Mouse (Mus musculus): ENCODE data around the gene Nox4. TPM values are rescaled to one million over a fixed set of nuclear protein-coding genes. Genes with fewer than 3 reads are reported as not detected.
"Not testable (repeated sequence)": the region's sequence is repeated elsewhere in the genome, so short reads cannot be mapped to it uniquely, and the experiment has no call there.

Nox4 gene
- polyA plus RNA-seq, 1 experiment from 2014 or later = 4.1 TPM

GRCm38 (mm10) chr7:87411373-87411772, 165.5 kb downstream of the Nox4 start:
- not testable (repeated sequence) for H3K9ac ChIP-seq (ENCODE audit: low read depth, low read length); H3K36me3 ChIP-seq (ENCODE audit: control insufficient read depth, insufficient read depth, low read length); ATAC-seq (replicated peaks; ENCODE audit: insufficient number of reproducible peaks, low FRiP score, low TSS enrichment); H3K4me3 ChIP-seq (ENCODE audit: low read depth, low read length); H3K9me3 ChIP-seq (replicated peaks; ENCODE audit: control insufficient read depth, low read length); H3K27ac ChIP-seq (ENCODE audit: low read depth, low read length); H3K4me1 ChIP-seq (ENCODE audit: control insufficient read depth, insufficient read depth, low read length); H3K27me3 ChIP-seq (ENCODE audit: control insufficient read depth, insufficient read depth, low read length); H3K4me2 ChIP-seq
- WGBS (ENCODE audit: insufficient replicate concordance) = 8% methylated on average over 4 of the region's 4 CpGs

DNA sequence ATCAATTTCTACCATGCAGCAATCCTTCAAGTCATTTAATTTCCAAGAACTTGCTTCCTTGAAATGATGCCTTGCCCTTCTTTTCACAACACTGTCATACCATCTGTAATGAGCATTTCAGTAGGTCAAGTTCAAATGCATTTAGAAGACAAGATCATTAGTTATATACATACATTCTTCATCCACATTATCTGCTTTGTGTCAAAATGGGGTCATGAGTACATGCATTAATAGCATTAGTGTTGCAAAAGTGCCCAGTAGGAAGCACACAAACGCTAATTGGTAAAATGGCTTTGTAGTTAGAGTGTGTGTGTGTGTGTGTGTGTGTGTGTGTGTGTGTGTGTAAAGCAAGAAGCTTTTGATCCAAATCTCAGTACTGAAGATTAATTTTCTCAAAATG, 167.4 kb downstream of the Nox4 start:
- Histone ChIP-seq H3K4me2 (no peak overlapping the region), H3K4me1 (ENCODE audit: control insufficient read depth, insufficient read depth, low read length) (no peaks in the 10 kb centered on the region), H3K27me3 (ENCODE audit: control insufficient read depth, insufficient read depth, low read length) (no peaks in the 10 kb centered on the region), H3K9ac (ENCODE audit: low read depth, low read length) (no peak overlapping the region), H3K9me3 (replicated peaks; ENCODE audit: control insufficient read depth, low read length) (no peaks in the 10 kb centered on the region), H3K36me3 (ENCODE audit: control insufficient read depth, insufficient read depth, low read length) (no peaks in the 10 kb centered on the region), H3K4me3 (ENCODE audit: low read depth, low read length) (no peak overlapping the region), H3K27ac (ENCODE audit: low read depth, low read length) (no peak overlapping the region)
- WGBS (ENCODE audit: insufficient replicate concordance) = 71% methylated on average over 1 of the region's 1 CpGs
- ATAC-seq (replicated peaks; ENCODE audit: insufficient number of reproducible peaks, low FRiP score, low TSS enrichment) = no peak

Other genes starting within 250 kb of the Nox4 start
- not detected in 2 replicates for gene Vmn2r79, start 250.0 kb upstream of the Nox4 start, polyA plus RNA-seq (2014; fragmentation: Nextera tagmentation; extraction: Ambion mirVana)
- gene Tyr, start 247.4 kb downstream of the Nox4 start, polyA plus RNA-seq (2014; fragmentation: Nextera tagmentation; extraction: Ambion mirVana) = 0.03 and 0.13 TPM in 2 replicates